Mouse (Mus musculus) regulatory T cell (primary cell): Measurements from ENCODE around the gene Ugt1a2.
"Not testable (repeated sequence)": the region's sequence is repeated elsewhere in the genome, so short reads cannot be mapped to it uniquely, and the experiment has no call there.

ENCODE experiments used
- in situ Hi-C: fragments of 300-600 bp; cut with MboI, MseI; formaldehyde crosslinking; loops from one replicate; pipeline ENCODE4 v1.15.1; 2025; ENCODE audit warnings: high pct_unique_total_duplicates

The Ugt1a2 gene

GRCm38 (mm10) chr1:88200456-88200855 lies at the start of gene Ugt1a2:
TSS of gene Ugt1a2 (plus strand) at chr1:88200601.
- in situ Hi-C loops, result loop anchor here (10.0 kb wide), 1 partner anchor 106 kb away; the partner anchor contains the start of gene Ugt1a7c

GRCm38 (mm10) chr1:88158430-88158829 lies 42.0 kb upstream of the Ugt1a2 start:
- in situ Hi-C loops, result no loop called here

GRCm38 (mm10) chr1:88165711-88166110 lies 34.7 kb upstream of the Ugt1a2 start, which contains the start of gene Ugt1a5:
TSS of gene Ugt1a5 (plus strand) at chr1:88166012.
- in situ Hi-C loops, result no loop called here

- in situ Hi-C loops, result not testable (repeated sequence)
Measured at GRCm38 (mm10) chr1:88172190-88172589, 28.2 kb upstream of the Ugt1a2 start.

- in situ Hi-C loops, result loop anchor here (25.0 kb wide), 3 partner anchors 333 to 1733 kb away; partner anchors contain the start of gene Glrp1
Measured at GRCm38 (mm10) chr1:88179657-88180056, 20.7 kb upstream of the Ugt1a2 start.

- in situ Hi-C loops, result loop anchor here (5.0 to 25.0 kb wide), 4 partner anchors 39 to 1726 kb away; partner anchors contain the start of gene Glrp1
Measured at GRCm38 (mm10) chr1:88186325-88186935, 14.0 kb upstream of the Ugt1a2 start.

- in situ Hi-C loops, result loop anchor here (5.0 to 25.0 kb wide), 4 partner anchors 145 to 1720 kb away; partner anchors contain the start of gene Glrp1
Measured at GRCm38 (mm10) chr1:88192136-88192535, 8.3 kb upstream of the Ugt1a2 start.

- in situ Hi-C loops, result loop anchor here (25.0 kb wide), 3 partner anchors 317 to 1717 kb away; partner anchors contain the start of gene Glrp1
Measured at GRCm38 (mm10) chr1:88195687-88196086, 4.7 kb upstream of the Ugt1a2 start.

GRCm38 (mm10) chr1:88197443-88197842 lies 3.0 kb upstream of the Ugt1a2 start:
- in situ Hi-C loops, result loop anchor here (25.0 kb wide), 3 partner anchors 315 to 1715 kb away; partner anchors contain the start of gene Glrp1

GRCm38 (mm10) chr1:88199996-88200395 lies 405 bp upstream of the Ugt1a2 start:
- in situ Hi-C loops, result loop anchor here (10.0 to 25.0 kb wide), 4 partner anchors 105 to 1712 kb away; partner anchors contain the start of genes Glrp1 and Ugt1a7c

GRCm38 (mm10) chr1:88205294-88205922 lies 5.0 kb downstream of the Ugt1a2 start, which contains the start of gene Dnajb3:
TSS of gene Dnajb3 (minus strand) at chr1:88205782.
- in situ Hi-C loops, result loop anchor here (5.0 to 10.0 kb wide), 2 partner anchors 111 to 633 kb away; partner anchors contain the start of genes Ngef and Ugt1a7c

- in situ Hi-C loops, result loop anchor here (5.0 to 10.0 kb wide), 2 partner anchors 112 to 635 kb away; partner anchors contain the start of genes Ngef and Ugt1a7c
Measured at GRCm38 (mm10) chr1:88206843-88207479, 6.6 kb downstream of the Ugt1a2 start.

GRCm38 (mm10) chr1:88211812-88212211 lies 11.4 kb downstream of the Ugt1a2 start, which contains the start of gene Ugt1a1:
TSS of gene Ugt1a1 (plus strand) at chr1:88211959.
- in situ Hi-C loops, result no loop called here

- in situ Hi-C loops, result no loop called here
Measured at GRCm38 (mm10) chr1:88212341-88213045, 12.1 kb downstream of the Ugt1a2 start.

GRCm38 (mm10) chr1:88213061-88213460 lies 12.7 kb downstream of the Ugt1a2 start:
- in situ Hi-C loops, result no loop called here

- in situ Hi-C loops, result no loop called here
Measured at GRCm38 (mm10) chr1:88213766-88214461, 13.5 kb downstream of the Ugt1a2 start.

GRCm38 (mm10) chr1:88214462-88214952 lies 14.1 kb downstream of the Ugt1a2 start:
- in situ Hi-C loops, result no loop called here

GRCm38 (mm10) chr1:88215466-88216380 lies 15.3 kb downstream of the Ugt1a2 start:
- in situ Hi-C loops, result no loop called here

- in situ Hi-C loops, result no loop called here
Measured at GRCm38 (mm10) chr1:88216551-88216950, 16.1 kb downstream of the Ugt1a2 start.
